Mouse (Mus musculus): Measurements from ENCODE around the gene Dscaml1.

Gene Dscaml1

DNA sequence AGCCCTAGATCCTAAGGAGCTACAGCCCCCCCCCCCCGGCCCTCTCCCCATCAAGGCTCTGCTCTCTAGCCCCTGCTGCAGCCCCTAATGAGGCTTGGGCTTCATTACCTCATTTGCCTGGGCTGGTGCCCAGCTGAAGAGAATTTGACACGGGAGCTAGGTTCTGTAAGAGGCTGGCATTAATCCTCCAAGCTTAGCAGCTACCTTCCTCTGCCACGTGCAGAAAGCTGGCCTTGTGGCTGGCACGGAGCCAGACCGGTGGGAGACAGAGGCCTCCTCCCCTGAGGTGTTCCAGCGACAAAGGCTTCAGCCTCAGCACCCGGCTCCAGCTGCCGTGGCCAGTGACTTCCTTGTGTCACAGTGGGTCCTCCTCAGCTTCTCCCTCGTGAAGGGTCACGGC is 206.1 kb downstream of the Dscaml1 start:
- no peak for DNase-seq (ENCODE audit: low spot score in 2 of 2)

GRCm38 (mm10) chr9:45633036-45633435 is 206.6 kb downstream of the Dscaml1 start:
- no peak for DNase-seq (ENCODE audit: low spot score in 2 of 2)

DNA sequence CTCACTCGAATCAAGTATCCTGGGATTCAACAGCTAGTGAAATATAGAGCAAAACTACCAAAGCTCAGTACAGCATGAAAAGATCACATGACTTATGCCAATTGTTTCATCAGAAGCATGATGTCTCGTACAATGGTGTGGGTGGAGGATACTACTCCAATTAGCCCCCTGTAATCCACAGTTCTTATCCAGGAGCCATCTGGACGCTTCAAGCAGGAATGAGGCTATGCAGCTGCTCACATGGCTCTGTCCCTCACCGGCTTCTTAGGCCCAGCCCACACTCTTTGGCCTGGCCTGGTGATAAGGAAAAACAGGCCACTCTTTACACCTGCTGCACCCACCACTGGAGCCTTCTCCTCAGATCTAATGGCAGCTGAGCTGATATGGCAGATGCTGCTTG is 208.6 kb downstream of the Dscaml1 start:
- no peak for DNase-seq (ENCODE audit: low spot score in 2 of 2)

GRCm38 (mm10) chr9:45637346-45637745 is 210.9 kb downstream of the Dscaml1 start:
- no peak for DNase-seq (ENCODE audit: low spot score in 2 of 2)

- no peak for DNase-seq (ENCODE audit: low spot score in 2 of 2)
Observed at GRCm38 (mm10) chr9:45638184-45638917, 211.9 kb downstream of the Dscaml1 start.

GRCm38 (mm10) chr9:45644833-45645388 is 218.5 kb downstream of the Dscaml1 start:
- no peak for DNase-seq (ENCODE audit: low spot score in 2 of 2)

- no peak for DNase-seq (ENCODE audit: low spot score in 2 of 2)
Observed at GRCm38 (mm10) chr9:45645526-45645925, 219.1 kb downstream of the Dscaml1 start.

DNA sequence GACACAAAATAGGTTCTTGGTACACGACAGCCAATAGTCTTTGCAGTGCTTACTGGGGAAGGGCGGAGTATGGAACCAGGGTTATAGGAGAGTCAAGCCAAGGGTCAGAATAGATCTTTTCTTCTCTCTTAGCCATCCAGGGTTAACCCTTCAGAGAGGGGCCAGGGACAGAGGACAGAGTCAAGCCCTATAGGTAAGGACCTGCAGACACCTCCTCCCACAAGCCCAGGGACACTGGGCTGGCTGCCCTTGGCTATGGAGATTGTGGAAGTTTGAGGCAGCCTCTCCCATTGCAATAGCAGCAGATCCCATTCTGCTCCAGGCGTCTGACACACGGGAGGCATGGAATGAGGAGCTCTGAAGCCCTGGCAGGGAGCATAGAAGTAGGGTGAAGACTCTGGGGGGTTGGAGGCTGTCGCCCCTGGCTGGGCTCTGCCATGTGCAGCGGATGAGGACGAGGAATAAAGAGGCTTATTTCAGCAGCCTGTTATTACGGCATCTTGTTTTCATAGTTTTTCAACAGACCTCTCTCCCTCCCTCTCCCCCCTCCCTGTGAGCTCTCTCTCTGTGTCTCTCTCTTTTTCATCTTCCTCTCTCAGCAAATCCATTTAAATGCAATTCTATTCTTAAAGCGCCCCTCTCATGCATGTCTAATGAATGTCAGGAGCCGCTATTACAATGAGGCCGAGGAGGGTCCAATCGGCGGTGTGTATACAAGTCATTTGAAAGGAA is 224.8 kb downstream of the Dscaml1 start:
- DNase-seq (ENCODE audit: low spot score in 2 of 2) = no peak

DNA sequence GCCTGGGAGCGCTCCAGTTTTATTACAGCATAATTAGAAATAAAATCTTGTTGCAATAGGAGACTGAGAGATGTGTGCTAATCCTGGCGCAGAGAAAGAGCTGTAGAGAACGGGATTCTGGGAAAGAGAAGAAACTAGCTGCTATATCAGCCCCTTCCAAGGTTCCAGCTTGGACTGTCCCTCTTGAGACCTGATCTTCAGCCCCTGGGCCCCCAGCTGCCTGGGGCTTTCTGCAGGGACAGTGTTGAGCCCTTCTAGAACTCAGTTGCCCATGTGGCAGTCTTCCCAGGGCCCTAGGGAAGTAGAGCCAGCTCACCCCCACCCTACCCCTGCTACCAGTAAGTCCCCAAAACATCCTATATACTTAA is 225.4 kb downstream of the Dscaml1 start:
- no peak for DNase-seq (ENCODE audit: low spot score in 2 of 2)

DNA sequence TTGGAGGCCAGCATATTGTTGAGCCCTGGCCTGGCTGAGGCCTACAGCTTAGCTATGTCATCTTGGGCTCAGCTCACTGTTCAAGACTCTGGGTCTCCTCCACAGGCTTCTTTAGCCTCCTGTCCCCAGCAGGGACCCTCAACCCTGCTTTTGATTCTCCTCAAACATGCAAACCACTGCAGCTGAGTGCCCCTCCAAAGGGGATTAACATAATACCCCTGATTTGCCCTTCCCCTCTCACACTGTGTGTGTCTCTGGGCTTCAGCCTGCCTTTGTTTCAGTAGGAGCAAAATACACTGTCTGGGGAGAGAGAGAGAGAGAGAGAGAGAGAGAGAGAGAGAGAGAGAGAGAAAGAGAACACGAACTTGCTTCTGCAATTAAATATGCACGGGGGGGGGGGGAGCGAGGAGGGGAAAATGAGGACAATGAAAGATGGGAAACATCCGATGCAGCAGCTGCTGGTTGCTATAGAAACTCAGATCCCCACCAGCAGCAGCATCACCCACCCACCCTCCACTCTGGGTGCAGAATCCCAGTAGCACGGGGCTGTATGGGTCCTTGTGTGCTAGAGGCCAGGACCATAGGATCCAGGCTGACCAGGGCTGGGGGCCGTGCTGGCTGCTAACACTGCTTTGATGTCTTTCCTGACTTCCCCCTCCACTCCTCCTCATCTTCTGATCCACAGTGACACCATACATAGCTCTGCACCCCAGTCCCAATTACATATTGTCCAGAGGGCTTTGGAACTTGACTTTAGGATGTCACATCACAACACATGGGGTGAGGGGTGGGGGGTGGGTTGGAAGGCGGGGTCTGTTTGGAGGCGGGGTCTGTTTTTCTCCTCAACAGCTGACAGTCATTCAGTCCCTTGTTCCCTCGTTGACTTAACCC is 231.0 kb downstream of the Dscaml1 start:
- no peak for DNase-seq (ENCODE audit: low spot score in 2 of 2)

- DNase-seq (ENCODE audit: low spot score in 2 of 2) = no peak
Observed at GRCm38 (mm10) chr9:45660191-45660590, 233.8 kb downstream of the Dscaml1 start.

DNA sequence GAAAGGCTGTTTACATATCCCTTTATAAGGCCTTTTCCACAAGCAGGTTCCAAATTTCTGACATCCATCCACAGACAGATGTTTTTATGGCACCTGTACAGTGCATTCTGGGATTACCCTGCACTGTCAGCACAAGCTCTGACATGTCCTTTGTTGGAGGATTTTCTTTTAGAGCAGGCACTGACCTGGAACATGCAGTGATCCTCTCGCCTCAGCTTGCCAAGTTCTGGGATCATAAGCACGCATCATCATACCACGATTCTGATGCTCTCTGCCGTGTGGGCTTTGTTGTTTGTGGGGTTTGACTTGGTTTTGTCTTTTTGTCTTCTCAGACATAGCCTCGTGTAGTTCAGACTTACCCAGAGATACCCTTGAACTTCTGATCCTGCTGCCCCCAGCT is 236.0 kb downstream of the Dscaml1 start:
- DNase-seq (ENCODE audit: low spot score in 2 of 2) = no peak

DNA sequence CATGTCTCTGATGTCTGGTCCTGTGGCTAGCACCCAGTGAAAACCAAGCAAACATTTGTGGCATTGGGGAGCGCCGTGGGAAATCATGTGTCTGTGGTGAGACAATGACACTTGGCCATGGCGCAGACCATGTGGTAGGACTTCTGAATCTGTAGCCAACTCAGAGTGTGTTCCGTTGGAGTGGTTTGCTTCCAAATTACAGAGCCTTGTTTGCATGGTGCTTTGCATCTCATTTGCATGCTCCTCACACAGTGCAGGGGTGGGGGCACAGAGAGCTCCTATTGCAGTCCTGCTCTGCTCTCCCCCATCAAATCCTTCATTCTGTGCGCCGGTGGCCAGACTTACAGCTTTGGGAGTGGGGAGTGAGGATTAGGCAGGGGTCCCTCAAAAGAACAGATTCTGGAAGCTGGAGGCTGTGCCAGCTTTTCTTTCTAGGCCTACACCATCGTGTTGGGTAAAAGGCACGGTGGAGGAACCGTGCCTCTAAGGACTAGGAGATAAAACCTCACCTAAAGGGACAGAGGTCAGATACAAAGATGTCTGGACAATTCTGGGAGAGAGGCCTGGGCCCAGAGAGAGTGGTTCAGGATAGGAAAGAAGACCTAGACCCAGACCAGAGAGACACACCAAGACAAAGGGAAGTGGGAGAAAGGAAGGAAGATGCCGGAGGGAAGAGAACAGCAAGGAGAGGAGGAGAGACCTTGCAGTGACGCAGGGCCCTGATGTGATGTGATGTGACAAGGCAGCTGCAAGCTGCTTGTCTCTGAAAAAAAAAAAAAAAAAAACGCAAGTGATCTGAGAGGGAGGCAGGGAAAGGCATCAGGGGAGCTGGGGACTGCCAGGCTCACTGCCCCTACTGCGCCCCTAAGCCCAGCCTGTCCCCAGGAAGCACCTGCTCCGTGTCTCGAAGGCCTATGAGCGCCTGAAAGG is 237.2 kb downstream of the Dscaml1 start:
- peak; percentile 66 to 81 for DNase-seq (ENCODE audit: low spot score in 2 of 2)

DNA sequence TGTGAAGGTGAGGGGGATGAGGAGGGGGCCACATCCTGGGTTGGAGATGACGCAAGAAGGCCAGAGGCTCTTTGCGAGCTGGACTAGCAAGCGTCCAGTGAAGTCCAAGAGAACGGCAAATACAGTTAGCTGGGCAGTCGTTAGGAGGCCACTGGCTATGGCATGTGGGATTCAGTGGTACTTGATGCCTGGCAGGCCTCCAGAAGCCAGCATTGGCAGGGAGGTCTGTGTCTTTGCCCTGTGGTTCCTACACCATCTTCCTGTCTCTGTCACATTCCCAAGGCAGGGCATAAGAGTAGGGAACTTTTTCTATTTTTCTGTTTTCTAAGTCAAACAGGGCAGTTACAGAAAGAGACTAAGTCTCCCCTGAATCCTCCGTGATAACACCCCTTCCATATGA is 237.9 kb downstream of the Dscaml1 start:
- no peak for DNase-seq (ENCODE audit: low spot score in 2 of 2)

- DNase-seq (ENCODE audit: low spot score in 2 of 2) = no peak
Observed at GRCm38 (mm10) chr9:45664871-45665394, 238.5 kb downstream of the Dscaml1 start.

- no peak for DNase-seq (ENCODE audit: low spot score in 2 of 2)
Observed at GRCm38 (mm10) chr9:45675931-45676330, 249.5 kb downstream of the Dscaml1 start.

DNA sequence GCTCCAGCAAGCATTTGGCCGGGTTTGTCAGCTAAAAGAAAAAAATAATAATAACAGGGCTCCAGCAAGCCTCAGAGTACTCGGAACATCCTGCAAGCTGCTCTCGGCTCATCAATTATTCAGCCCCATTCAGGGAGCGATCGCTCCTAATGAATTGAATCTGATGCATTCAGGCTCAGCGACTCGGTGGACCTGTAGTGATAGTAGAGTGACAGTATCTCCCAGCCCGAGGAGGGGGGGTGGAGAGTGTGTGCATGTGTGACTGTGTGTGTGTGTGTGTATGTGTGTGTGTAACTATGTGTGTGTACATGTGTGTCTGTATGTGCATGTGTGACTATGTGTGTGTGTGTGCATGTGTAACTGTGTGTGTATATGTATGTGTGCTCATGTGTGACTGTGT is 250.2 kb downstream of the Dscaml1 start:
- DNase-seq (ENCODE audit: low spot score in 2 of 2) = no peak

- no peak for DNase-seq (ENCODE audit: low spot score in 2 of 2)
Observed at GRCm38 (mm10) chr9:45677236-45677781, 250.9 kb downstream of the Dscaml1 start.

GRCm38 (mm10) chr9:45677952-45678663 is 251.7 kb downstream of the Dscaml1 start:
- DNase-seq (ENCODE audit: low spot score in 2 of 2) = no peak

- DNase-seq (ENCODE audit: low spot score in 2 of 2) = peak in 1 of 2 experiments; percentile 51
Observed at GRCm38 (mm10) chr9:45678664-45679026, 252.2 kb downstream of the Dscaml1 start.
